Mouse (Mus musculus): Measurements from ENCODE around the gene Scaper. TPM values are rescaled to one million over a fixed set of nuclear protein-coding genes. Genes with fewer than 3 reads are reported as not detected.
A peak's percentile ranks its signal among the peaks of the same experiment; 100 is the strongest.

Gene Scaper
- polyA plus RNA-seq, 1 experiment from 2014 or later = 8.7 TPM

GRCm38 (mm10) chr9:55539661-55540390, 398.1 kb downstream of the Scaper start:
- H3K9me3 ChIP-seq (replicated peaks) = no peaks in the 10 kb centered on the region
- no peak overlapping the region for H3K9ac ChIP-seq
- H3K4me2 ChIP-seq = peak overlapping the region; percentile 88
- H3K4me1 ChIP-seq (replicated peaks) = peaks cover 27% of the 10 kb centered on the region
- WGBS = 2% methylated on average over 31 of the region's 31 CpGs
- no peak overlapping the region for H3K27ac ChIP-seq (ENCODE audit: poor library complexity, severe bottlenecking)
- no peak for ATAC-seq (ENCODE audit: insufficient number of reproducible peaks, low FRiP score)
- peak overlapping the region; percentile 52 for H3K4me3 ChIP-seq
- no peaks in the 10 kb centered on the region for H3K36me3 ChIP-seq
- H3K27me3 ChIP-seq (replicated peaks) = peaks cover 65% of the 10 kb centered on the region

GRCm38 (mm10) chr9:55539006-55539405, 398.9 kb downstream of the Scaper start:
- H3K9me3 ChIP-seq (replicated peaks) = no peaks in the 10 kb centered on the region
- H3K4me2 ChIP-seq = no peak overlapping the region
- peaks cover 62% of the 10 kb centered on the region for H3K27me3 ChIP-seq (replicated peaks)
- peaks cover 20% of the 10 kb centered on the region for H3K4me1 ChIP-seq (replicated peaks)
- no peak overlapping the region for H3K9ac ChIP-seq
- ATAC-seq (ENCODE audit: insufficient number of reproducible peaks, low FRiP score) = no peak
- no peak overlapping the region for H3K27ac ChIP-seq (ENCODE audit: poor library complexity, severe bottlenecking)
- H3K36me3 ChIP-seq = no peaks in the 10 kb centered on the region
- no peak overlapping the region for H3K4me3 ChIP-seq
- WGBS = 31% methylated on average over 1 of the region's 1 CpGs

- H3K9ac ChIP-seq = no peak within 1 kb of the TSS
- peak within 1 kb of the TSS; percentile 88 for H3K4me2 ChIP-seq
- 15% methylated on average over 4 of the region's 4 CpGs for WGBS
- H3K27me3 ChIP-seq (replicated peaks) = peaks cover 57% of the 10 kb centered on the region
- no peaks in the 10 kb centered on the region for H3K36me3 ChIP-seq
- no peak within 1 kb of the TSS for H3K27ac ChIP-seq (ENCODE audit: poor library complexity, severe bottlenecking)
- peaks cover 17% of the 10 kb centered on the region for H3K4me1 ChIP-seq (replicated peaks)
- H3K9me3 ChIP-seq (replicated peaks) = no peaks in the 10 kb centered on the region
- no peak for ATAC-seq (ENCODE audit: insufficient number of reproducible peaks, low FRiP score)
- H3K4me3 ChIP-seq = peak within 1 kb of the TSS; percentile 26
Measured at GRCm38 (mm10) chr9:55538377-55538776, 399.5 kb downstream of the Scaper start, which contains the start of gene Isl2. Gene Isl2, plus strand, starts transcription at chr9:55538672.

GRCm38 (mm10) chr9:55535907-55536306, 402.0 kb downstream of the Scaper start:
- Histone ChIP-seq H3K27ac (ENCODE audit: poor library complexity, severe bottlenecking) (no peak overlapping the region), H3K4me3 (no peak overlapping the region), H3K36me3 (no peaks in the 10 kb centered on the region), H3K9me3 (replicated peaks) (no peaks in the 10 kb centered on the region), H3K4me1 (replicated peaks) (peaks cover 4% of the 10 kb centered on the region), H3K27me3 (replicated peaks) (peaks cover 39% of the 10 kb centered on the region), H3K4me2 (no peak overlapping the region), H3K9ac (no peak overlapping the region)
- 28% methylated on average over 3 of the region's 3 CpGs for WGBS
- ATAC-seq (ENCODE audit: insufficient number of reproducible peaks, low FRiP score) = no peak

GRCm38 (mm10) chr9:55525716-55526115, 412.2 kb downstream of the Scaper start:
- H3K27ac ChIP-seq (ENCODE audit: poor library complexity, severe bottlenecking) = no peak overlapping the region
- H3K9me3 ChIP-seq (replicated peaks) = 0 out of 2 replicates have a peak, but pooled peaks cover 2% of the 10 kb centered on the region
- ATAC-seq (ENCODE audit: insufficient number of reproducible peaks, low FRiP score) = no peak
- no peaks in the 10 kb centered on the region for H3K36me3 ChIP-seq
- no peaks in the 10 kb centered on the region; the same call in 1 of the 2 replicates for H3K27me3 ChIP-seq (replicated peaks)
- H3K4me2 ChIP-seq = no peak overlapping the region
- H3K4me1 ChIP-seq (replicated peaks) = no peaks in the 10 kb centered on the region
- no peak overlapping the region for H3K4me3 ChIP-seq
- H3K9ac ChIP-seq = no peak overlapping the region
- 29% methylated on average over 4 of the region's 4 CpGs for WGBS

GRCm38 (mm10) chr9:55512027-55512543, 425.8 kb downstream of the Scaper start, which contains the start of gene Etfa:
Gene Etfa, minus strand, starts transcription at chr9:55512243.
- H3K9ac ChIP-seq = peak within 1 kb of the TSS; percentile 98
- H3K4me3 ChIP-seq = peak within 1 kb of the TSS; percentile 98
- no peaks in the 10 kb centered on the region for H3K9me3 ChIP-seq (replicated peaks)
- H3K36me3 ChIP-seq = peaks cover 3% of the 10 kb centered on the region; the same call in 1 of the 2 replicates
- peaks cover 16% of the 10 kb centered on the region for H3K4me1 ChIP-seq (replicated peaks)
- peak; percentile 100 for ATAC-seq (ENCODE audit: insufficient number of reproducible peaks, low FRiP score)
- peak within 1 kb of the TSS; percentile 81 for H3K4me2 ChIP-seq
- under 1% methylated on average over 47 of the region's 47 CpGs for WGBS
- H3K27me3 ChIP-seq (replicated peaks) = peaks cover 19% of the 10 kb centered on the region
- peak within 1 kb of the TSS; percentile 99 for H3K27ac ChIP-seq (ENCODE audit: poor library complexity, severe bottlenecking)

GRCm38 (mm10) chr9:55511521-55511993, 426.4 kb downstream of the Scaper start:
- Histone ChIP-seq H3K4me1 (replicated peaks) (peaks cover 16% of the 10 kb centered on the region), H3K36me3 (peaks cover 5% of the 10 kb centered on the region; the same call in 1 of the 2 replicates), H3K4me3 (peak overlapping the region; percentile 98), H3K4me2 (peak overlapping the region; percentile 81), H3K9me3 (replicated peaks) (no peaks in the 10 kb centered on the region), H3K27ac (ENCODE audit: poor library complexity, severe bottlenecking) (peak overlapping the region; percentile 99), H3K9ac (peak overlapping the region; percentile 98), H3K27me3 (replicated peaks) (peaks cover 19% of the 10 kb centered on the region)
- WGBS = under 1% methylated on average over 32 of the region's 32 CpGs
- ATAC-seq (ENCODE audit: insufficient number of reproducible peaks, low FRiP score) = peak; percentile 82

GRCm38 (mm10) chr9:55510651-55511235, 427.2 kb downstream of the Scaper start:
- H3K9ac ChIP-seq = peak overlapping the region; percentile 98; the same call in 1 of the 2 replicates
- ATAC-seq (ENCODE audit: insufficient number of reproducible peaks, low FRiP score) = no peak
- H3K9me3 ChIP-seq (replicated peaks) = no peaks in the 10 kb centered on the region
- no peak overlapping the region for H3K27ac ChIP-seq (ENCODE audit: poor library complexity, severe bottlenecking)
- peak overlapping the region; percentile 98 for H3K4me3 ChIP-seq
- peaks cover 19% of the 10 kb centered on the region for H3K27me3 ChIP-seq (replicated peaks)
- H3K4me2 ChIP-seq = peak overlapping the region; percentile 81
- 79% methylated on average over 10 of the region's 10 CpGs for WGBS
- H3K4me1 ChIP-seq (replicated peaks) = peaks cover 18% of the 10 kb centered on the region
- peaks cover 5% of the 10 kb centered on the region for H3K36me3 ChIP-seq

- WGBS = 84% methylated on average over 1 of the region's 1 CpGs
- no peaks in the 10 kb centered on the region for H3K9me3 ChIP-seq (replicated peaks)
- no peak for ATAC-seq (ENCODE audit: insufficient number of reproducible peaks, low FRiP score)
- H3K4me2 ChIP-seq = no peak overlapping the region
- H3K4me3 ChIP-seq = no peak overlapping the region
- H3K27ac ChIP-seq (ENCODE audit: poor library complexity, severe bottlenecking) = no peak overlapping the region
- peaks cover 28% of the 10 kb centered on the region for H3K4me1 ChIP-seq (replicated peaks)
- H3K9ac ChIP-seq = no peak overlapping the region
- H3K27me3 ChIP-seq (replicated peaks) = peaks cover 14% of the 10 kb centered on the region
- H3K36me3 ChIP-seq = peaks cover 5% of the 10 kb centered on the region
Measured at GRCm38 (mm10) chr9:55509731-55510130, 428.2 kb downstream of the Scaper start.

- WGBS = 82% methylated on average over 4 of the region's 4 CpGs
- Histone ChIP-seq H3K9ac (no peak overlapping the region), H3K4me1 (replicated peaks) (peaks cover 29% of the 10 kb centered on the region), H3K4me2 (no peak overlapping the region), H3K9me3 (replicated peaks) (no peaks in the 10 kb centered on the region), H3K27me3 (replicated peaks) (peaks cover 3% of the 10 kb centered on the region; the same call in 1 of the 2 replicates), H3K4me3 (no peak overlapping the region), H3K36me3 (peaks cover 5% of the 10 kb centered on the region), H3K27ac (ENCODE audit: poor library complexity, severe bottlenecking) (no peak overlapping the region)
- ATAC-seq (ENCODE audit: insufficient number of reproducible peaks, low FRiP score) = no peak
Measured at GRCm38 (mm10) chr9:55508701-55509100, 429.2 kb downstream of the Scaper start.

- peaks cover 5% of the 10 kb centered on the region for H3K36me3 ChIP-seq
- H3K4me1 ChIP-seq (replicated peaks) = peaks cover 29% of the 10 kb centered on the region
- no peaks in the 10 kb centered on the region for H3K9me3 ChIP-seq (replicated peaks)
- H3K27ac ChIP-seq (ENCODE audit: poor library complexity, severe bottlenecking) = no peak overlapping the region
- H3K9ac ChIP-seq = no peak overlapping the region
- H3K4me3 ChIP-seq = no peak overlapping the region
- 79% methylated on average over 3 of the region's 3 CpGs for WGBS
- no peak for ATAC-seq (ENCODE audit: insufficient number of reproducible peaks, low FRiP score)
- H3K27me3 ChIP-seq (replicated peaks) = 0 out of 2 replicates have a peak, but pooled peaks cover 3% of the 10 kb centered on the region
- H3K4me2 ChIP-seq = no peak overlapping the region
Measured at GRCm38 (mm10) chr9:55507922-55508321, 430.0 kb downstream of the Scaper start.

All from heart, embryonic 12.5 days (tissue).